Mouse (Mus musculus): ENCODE data around the gene Lrrc32. TPM values are rescaled to one million over a fixed set of nuclear protein-coding genes. Genes with fewer than 3 reads are reported as not detected.

The Lrrc32 gene
- polyA plus RNA-seq, 1 experiment from 2014 or later, result 6.9 TPM

GRCm38 (mm10) chr7:98522576-98522975 lies 33.5 kb downstream of the Lrrc32 start:
- TF ChIP-seq CTCF (IDR thresholded peaks at IDR 0.05; ENCODE audit: low read depth), result no peak
- Histone ChIP-seq H3K4me1 (replicated peaks; ENCODE audit: control insufficient read depth, insufficient read depth, low read length) (0 out of 2 replicates have a peak, but pooled peaks cover 3% of the 10 kb centered on the region), H3K4me3 (ENCODE audit: low read depth, low read length) (no peak overlapping the region), H3K27me3 (replicated peaks; ENCODE audit: control insufficient read depth, insufficient read depth, low read length) (no peaks in the 10 kb centered on the region), H3K9ac (ENCODE audit: low read depth, low read length) (no peak overlapping the region), H3K9me3 (ENCODE audit: control insufficient read depth) (no peaks in the 10 kb centered on the region), H3K27ac (ENCODE audit: low read depth, low read length) (no peak overlapping the region), H3K36me3 (ENCODE audit: control insufficient read depth, insufficient read depth) (no peaks in the 10 kb centered on the region), H3K4me2 (replicated peaks; ENCODE audit: low read depth) (no peak overlapping the region)
- WGBS, result 85% methylated on average over 5 of the region's 5 CpGs
- ATAC-seq, result no peak

DNA sequence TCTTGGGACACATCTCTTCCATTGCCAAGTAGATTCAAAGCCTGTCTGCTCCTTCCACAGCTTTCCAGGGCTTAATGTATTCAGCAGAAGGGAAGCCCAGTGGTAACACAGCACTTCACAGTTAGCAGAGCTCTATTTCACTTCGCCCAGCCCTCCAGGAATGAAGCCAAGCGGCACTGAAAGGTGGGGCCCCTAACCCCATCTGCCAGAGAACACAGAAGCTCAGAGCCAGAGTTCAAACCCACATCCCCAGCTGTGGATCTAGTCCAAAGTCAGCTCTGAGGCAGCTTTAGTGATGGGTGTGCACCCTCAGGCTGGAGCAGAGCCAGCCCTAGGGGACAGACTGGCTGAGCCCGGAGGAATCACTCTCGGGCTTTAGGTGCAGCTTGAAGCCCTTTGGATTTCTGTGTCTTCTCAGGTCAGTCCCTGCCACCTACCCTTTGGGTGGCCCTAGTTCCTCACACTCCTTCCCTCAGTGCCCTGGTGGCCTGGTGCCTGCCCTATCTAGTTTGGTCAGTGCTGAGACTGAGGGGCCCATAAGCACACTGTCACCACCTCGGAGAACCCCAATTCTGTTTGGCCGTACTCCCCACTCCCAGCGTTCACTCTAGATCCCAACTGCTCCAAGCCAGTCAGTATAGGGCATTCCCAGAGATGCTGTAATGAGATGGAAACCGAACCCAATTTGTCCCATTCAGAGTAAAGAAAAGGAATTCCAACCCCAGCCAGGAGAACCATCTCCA lies 34.2 kb downstream of the Lrrc32 start:
- 0 out of 2 replicates have a peak, but pooled peaks cover 3% of the 10 kb centered on the region for H3K4me1 ChIP-seq (replicated peaks; ENCODE audit: control insufficient read depth, insufficient read depth, low read length)
- H3K4me2 ChIP-seq (replicated peaks; ENCODE audit: low read depth), result no peak overlapping the region
- TF ChIP-seq CTCF (IDR thresholded peaks at IDR 0.05; ENCODE audit: low read depth), result no peak
- ATAC-seq, result 0 out of 2 replicates have a peak, but pooled peaks have one; percentile 32
- H3K9ac ChIP-seq (ENCODE audit: low read depth, low read length), result no peak overlapping the region
- H3K27me3 ChIP-seq (replicated peaks; ENCODE audit: control insufficient read depth, insufficient read depth, low read length), result no peaks in the 10 kb centered on the region
- 66% methylated on average over 8 of the region's 8 CpGs for WGBS
- no peaks in the 10 kb centered on the region for H3K36me3 ChIP-seq (ENCODE audit: control insufficient read depth, insufficient read depth)
- H3K27ac ChIP-seq (ENCODE audit: low read depth, low read length), result no peak overlapping the region
- H3K9me3 ChIP-seq (ENCODE audit: control insufficient read depth), result no peaks in the 10 kb centered on the region
- H3K4me3 ChIP-seq (ENCODE audit: low read depth, low read length), result no peak overlapping the region

DNA sequence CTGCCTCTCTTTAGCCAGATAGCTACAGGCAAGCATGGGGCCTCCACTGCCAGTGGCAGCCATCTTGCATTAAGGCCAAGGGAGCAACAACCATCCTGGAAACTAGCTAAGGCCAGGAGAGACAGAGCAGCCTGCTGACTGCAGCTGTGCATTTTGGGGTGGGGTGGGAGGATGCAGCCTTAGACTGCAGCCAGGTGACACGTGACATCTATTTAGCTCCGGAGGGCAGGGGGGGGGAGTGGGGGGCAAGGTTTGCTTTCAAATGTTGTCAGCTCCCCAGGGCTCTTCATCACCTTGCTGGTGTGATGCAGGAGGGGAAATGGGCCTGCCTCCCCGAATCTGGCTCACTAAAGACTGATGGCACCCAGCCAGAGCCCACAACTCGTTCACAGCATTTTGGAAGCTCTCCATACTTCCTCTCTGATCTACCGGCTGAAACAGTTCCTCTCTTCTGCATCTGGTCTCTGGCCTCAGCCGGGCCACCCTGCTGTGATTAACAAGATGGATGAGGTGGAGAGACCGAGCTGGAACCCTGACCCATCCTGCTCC lies 34.8 kb downstream of the Lrrc32 start:
- no peak overlapping the region for H3K9ac ChIP-seq (ENCODE audit: low read depth, low read length)
- H3K4me3 ChIP-seq (ENCODE audit: low read depth, low read length), result no peak overlapping the region
- 0 out of 2 replicates have a peak, but pooled peaks cover 3% of the 10 kb centered on the region for H3K4me1 ChIP-seq (replicated peaks; ENCODE audit: control insufficient read depth, insufficient read depth, low read length)
- H3K9me3 ChIP-seq (ENCODE audit: control insufficient read depth), result no peaks in the 10 kb centered on the region
- no peak for TF ChIP-seq CTCF (IDR thresholded peaks at IDR 0.05; ENCODE audit: low read depth)
- WGBS, result 27% methylated on average over 7 of the region's 7 CpGs
- H3K27ac ChIP-seq (ENCODE audit: low read depth, low read length), result no peak overlapping the region
- no peak overlapping the region for H3K4me2 ChIP-seq (replicated peaks; ENCODE audit: low read depth)
- H3K27me3 ChIP-seq (replicated peaks; ENCODE audit: control insufficient read depth, insufficient read depth, low read length), result no peaks in the 10 kb centered on the region
- no peaks in the 10 kb centered on the region for H3K36me3 ChIP-seq (ENCODE audit: control insufficient read depth, insufficient read depth)
- no peak for ATAC-seq

DNA sequence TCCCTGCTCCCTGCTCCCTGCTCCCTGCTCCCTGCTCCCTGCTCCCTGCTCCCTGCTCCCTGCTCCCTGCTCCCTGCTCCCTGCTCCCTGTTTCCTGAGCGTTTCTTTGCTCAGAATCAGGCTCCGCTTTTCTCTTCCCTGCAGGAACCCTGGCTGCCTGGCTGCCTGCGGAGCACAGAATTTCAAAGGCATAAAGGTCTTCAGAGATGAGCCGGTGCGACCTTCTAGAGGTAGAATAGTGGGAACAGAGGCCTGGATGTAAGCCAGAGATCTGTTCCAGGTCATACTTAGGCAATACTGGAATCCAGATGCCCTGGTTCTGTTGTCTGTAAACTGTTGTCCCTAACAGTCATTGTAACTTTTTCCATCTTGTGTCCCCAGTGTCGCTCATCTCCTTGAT lies 35.3 kb downstream of the Lrrc32 start:
- Histone ChIP-seq H3K27ac (ENCODE audit: low read depth, low read length) (no peak overlapping the region), H3K9ac (ENCODE audit: low read depth, low read length) (no peak overlapping the region), H3K4me3 (ENCODE audit: low read depth, low read length) (no peak overlapping the region), H3K4me2 (replicated peaks; ENCODE audit: low read depth) (no peak overlapping the region), H3K27me3 (replicated peaks; ENCODE audit: control insufficient read depth, insufficient read depth, low read length) (no peaks in the 10 kb centered on the region), H3K36me3 (ENCODE audit: control insufficient read depth, insufficient read depth) (no peaks in the 10 kb centered on the region), H3K4me1 (replicated peaks; ENCODE audit: control insufficient read depth, insufficient read depth, low read length) (0 out of 2 replicates have a peak, but pooled peaks cover 3% of the 10 kb centered on the region), H3K9me3 (ENCODE audit: control insufficient read depth) (no peaks in the 10 kb centered on the region)
- 44% methylated on average over 6 of the region's 6 CpGs for WGBS
- ATAC-seq, result no peak
- TF ChIP-seq CTCF (IDR thresholded peaks at IDR 0.05; ENCODE audit: low read depth), result no peak

GRCm38 (mm10) chr7:98524869-98525699 lies 36.0 kb downstream of the Lrrc32 start:
- WGBS, result 55% methylated on average over 6 of the region's 6 CpGs
- Histone ChIP-seq H3K4me2 (replicated peaks; ENCODE audit: low read depth) (no peak overlapping the region), H3K9me3 (ENCODE audit: control insufficient read depth) (no peaks in the 10 kb centered on the region), H3K4me3 (ENCODE audit: low read depth, low read length) (no peak overlapping the region), H3K9ac (ENCODE audit: low read depth, low read length) (no peak overlapping the region), H3K4me1 (replicated peaks; ENCODE audit: control insufficient read depth, insufficient read depth, low read length) (0 out of 2 replicates have a peak, but pooled peaks cover 3% of the 10 kb centered on the region), H3K36me3 (ENCODE audit: control insufficient read depth, insufficient read depth) (no peaks in the 10 kb centered on the region), H3K27ac (ENCODE audit: low read depth, low read length) (no peak overlapping the region), H3K27me3 (replicated peaks; ENCODE audit: control insufficient read depth, insufficient read depth, low read length) (no peaks in the 10 kb centered on the region)
- no peak for TF ChIP-seq CTCF (IDR thresholded peaks at IDR 0.05; ENCODE audit: low read depth)
- peak; percentile 70 for ATAC-seq

DNA sequence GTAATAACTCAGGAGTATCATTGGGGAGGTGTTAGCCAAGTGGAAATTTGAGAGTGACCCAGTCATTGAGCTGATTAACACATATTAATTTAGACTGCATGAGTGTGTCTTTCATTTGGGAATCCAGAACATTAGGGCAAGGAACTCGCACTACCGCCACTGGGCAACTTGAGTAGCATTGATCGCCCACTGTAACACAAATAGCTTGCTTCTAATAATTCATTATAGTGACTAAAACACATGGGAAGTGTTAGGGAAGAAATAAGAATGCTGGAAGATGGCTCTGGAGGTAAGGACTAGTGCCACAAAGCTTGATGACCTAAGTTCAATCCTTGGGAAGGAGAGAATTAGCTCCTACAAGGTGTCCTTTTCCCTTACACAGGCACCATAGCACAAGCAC lies 38.0 kb downstream of the Lrrc32 start:
- Histone ChIP-seq H3K36me3 (ENCODE audit: control insufficient read depth, insufficient read depth) (no peaks in the 10 kb centered on the region), H3K4me2 (replicated peaks; ENCODE audit: low read depth) (no peak overlapping the region), H3K4me1 (replicated peaks; ENCODE audit: control insufficient read depth, insufficient read depth, low read length) (0 out of 2 replicates have a peak, but pooled peaks cover 3% of the 10 kb centered on the region), H3K27me3 (replicated peaks; ENCODE audit: control insufficient read depth, insufficient read depth, low read length) (no peaks in the 10 kb centered on the region), H3K27ac (ENCODE audit: low read depth, low read length) (no peak overlapping the region), H3K4me3 (ENCODE audit: low read depth, low read length) (no peak overlapping the region), H3K9me3 (ENCODE audit: control insufficient read depth) (no peaks in the 10 kb centered on the region), H3K9ac (ENCODE audit: low read depth, low read length) (no peak overlapping the region)
- 96% methylated on average over 3 of the region's 3 CpGs for WGBS
- no peak for TF ChIP-seq CTCF (IDR thresholded peaks at IDR 0.05; ENCODE audit: low read depth)
- ATAC-seq, result no peak

Measured in intestine, postnatal 0 days (tissue).